Mouse (Mus musculus): Measurements from ENCODE around the gene Prr5. TPM values are rescaled to one million over a fixed set of nuclear protein-coding genes. Genes with fewer than 3 reads are reported as not detected.
"Not testable (repeated sequence)": the region's sequence is repeated elsewhere in the genome, so short reads cannot be mapped to it uniquely, and the experiment has no call there.

The Prr5 gene
- polyA plus RNA-seq, 1 experiment = 8.8 TPM

DNA sequence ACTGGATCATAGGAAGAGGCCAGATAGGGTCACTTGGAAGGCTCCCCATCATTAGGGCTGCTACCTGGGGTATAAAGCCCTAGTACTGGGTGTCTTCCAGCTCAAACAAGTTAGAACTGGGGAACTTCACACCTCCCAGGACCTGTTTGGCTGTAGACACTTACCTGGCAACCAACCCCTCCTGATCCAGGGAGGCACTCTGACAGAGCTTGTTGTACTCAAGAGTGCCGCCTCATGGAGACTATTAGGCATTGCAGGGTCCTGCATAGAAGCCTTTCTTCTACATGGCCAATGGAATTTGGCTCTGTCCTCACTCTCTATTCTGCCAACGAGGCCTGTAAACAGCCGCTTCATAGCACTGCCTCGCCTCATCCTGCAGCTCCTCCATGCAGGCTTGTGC is 32.5 kb downstream of the Prr5 start:
- Histone ChIP-seq H3K4me3 (replicated peaks) (no peak overlapping the region), H3K9me3 (no peaks in the 10 kb centered on the region), H3K36me3 (replicated peaks; ENCODE audit: low read length) (no peaks in the 10 kb centered on the region), H3K4me1 (no peaks in the 10 kb centered on the region), H3K27me3 (replicated peaks) (peaks cover 35% of the 10 kb centered on the region)
- TF ChIP-seq GATA1 (IDR thresholded peaks at IDR 0.05; ENCODE audit: borderline replicate concordance, low read length) = no peak
- TF ChIP-seq FLI1 (IDR thresholded peaks at IDR 0.05; ENCODE audit: low read length) = no peak

DNA sequence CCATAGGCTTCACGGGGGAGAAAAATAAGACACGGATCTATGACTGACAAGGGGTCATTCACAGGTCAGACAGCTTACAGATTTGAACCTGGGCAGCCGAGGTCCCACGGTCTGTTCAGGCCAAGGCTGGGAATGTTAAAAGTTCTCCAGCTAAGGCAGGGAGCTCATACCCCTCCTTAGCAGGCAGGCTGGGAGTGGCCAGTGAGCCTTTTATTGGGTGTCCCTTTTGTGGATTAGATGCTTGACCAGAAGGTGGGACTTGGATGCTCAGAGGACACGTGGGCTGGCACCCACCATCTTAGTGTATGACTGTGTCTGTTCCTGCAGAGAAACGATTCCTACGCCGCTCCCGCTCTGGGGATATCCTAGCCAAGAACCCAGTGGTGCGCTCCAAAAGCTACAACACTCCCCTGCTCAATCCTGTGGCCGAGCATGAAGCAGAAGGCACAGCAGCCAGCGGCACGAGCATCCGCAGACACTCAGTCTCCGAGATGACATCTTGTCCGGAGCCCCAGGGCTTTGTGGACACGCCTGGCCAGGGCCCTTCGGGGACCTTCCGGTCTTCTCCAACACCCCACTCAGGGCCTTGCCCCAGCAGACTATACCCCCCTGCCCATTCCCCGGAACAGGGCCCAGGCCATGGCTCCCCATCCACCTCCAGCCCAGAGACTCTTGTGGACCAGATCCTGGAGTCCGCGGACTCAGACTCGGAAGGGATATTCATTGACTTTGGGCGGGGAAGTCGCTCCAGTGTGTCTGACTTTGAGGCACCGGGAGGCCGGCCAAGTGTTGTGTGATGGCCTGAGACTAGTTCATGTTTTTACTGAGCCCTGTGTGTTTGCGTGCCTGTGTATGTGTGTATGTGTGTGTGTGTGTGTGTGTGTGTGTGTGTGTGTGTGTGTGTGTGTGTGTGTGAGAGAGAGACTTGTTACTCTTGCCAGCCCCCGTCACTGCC is 33.2 kb downstream of the Prr5 start:
- TF ChIP-seq GATA1 (IDR thresholded peaks at IDR 0.05; ENCODE audit: borderline replicate concordance, low read length) (no peak), FLI1 (IDR thresholded peaks at IDR 0.05; ENCODE audit: low read length) (no peak)
- no peak overlapping the region for H3K4me3 ChIP-seq (replicated peaks)
- no peaks in the 10 kb centered on the region for H3K36me3 ChIP-seq (replicated peaks; ENCODE audit: low read length)
- no peaks in the 10 kb centered on the region for H3K9me3 ChIP-seq
- no peaks in the 10 kb centered on the region for H3K4me1 ChIP-seq
- H3K27me3 ChIP-seq (replicated peaks) = peaks cover 37% of the 10 kb centered on the region

DNA sequence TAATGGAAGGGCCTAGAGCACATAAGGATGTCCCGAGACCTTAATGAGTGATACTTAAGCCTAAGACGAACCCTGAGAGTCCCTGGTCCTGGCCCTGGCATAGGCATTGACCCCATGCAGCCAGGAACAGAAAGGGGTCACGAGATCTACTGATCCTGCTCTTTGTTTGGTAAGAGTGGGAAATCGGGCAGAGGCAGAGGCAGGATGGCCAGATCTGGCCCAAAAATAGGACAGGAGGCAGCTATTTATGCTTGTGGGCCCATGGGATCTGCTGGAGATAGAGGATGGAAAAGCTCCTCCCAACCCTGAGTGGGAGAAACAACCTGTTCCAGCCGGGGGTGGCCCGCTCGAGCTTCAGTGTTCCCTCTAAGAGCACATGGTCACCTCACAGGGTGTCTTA is 34.6 kb downstream of the Prr5 start:
- H3K4me1 ChIP-seq = no peaks in the 10 kb centered on the region
- no peaks in the 10 kb centered on the region for H3K36me3 ChIP-seq (replicated peaks; ENCODE audit: low read length)
- no peak overlapping the region for H3K4me3 ChIP-seq (replicated peaks)
- H3K27me3 ChIP-seq (replicated peaks) = peaks cover 37% of the 10 kb centered on the region
- H3K9me3 ChIP-seq = peaks cover 10% of the 10 kb centered on the region
- no peak for TF ChIP-seq FLI1 (IDR thresholded peaks at IDR 0.05; ENCODE audit: low read length)
- no peak for TF ChIP-seq GATA1 (IDR thresholded peaks at IDR 0.05; ENCODE audit: borderline replicate concordance, low read length)

DNA sequence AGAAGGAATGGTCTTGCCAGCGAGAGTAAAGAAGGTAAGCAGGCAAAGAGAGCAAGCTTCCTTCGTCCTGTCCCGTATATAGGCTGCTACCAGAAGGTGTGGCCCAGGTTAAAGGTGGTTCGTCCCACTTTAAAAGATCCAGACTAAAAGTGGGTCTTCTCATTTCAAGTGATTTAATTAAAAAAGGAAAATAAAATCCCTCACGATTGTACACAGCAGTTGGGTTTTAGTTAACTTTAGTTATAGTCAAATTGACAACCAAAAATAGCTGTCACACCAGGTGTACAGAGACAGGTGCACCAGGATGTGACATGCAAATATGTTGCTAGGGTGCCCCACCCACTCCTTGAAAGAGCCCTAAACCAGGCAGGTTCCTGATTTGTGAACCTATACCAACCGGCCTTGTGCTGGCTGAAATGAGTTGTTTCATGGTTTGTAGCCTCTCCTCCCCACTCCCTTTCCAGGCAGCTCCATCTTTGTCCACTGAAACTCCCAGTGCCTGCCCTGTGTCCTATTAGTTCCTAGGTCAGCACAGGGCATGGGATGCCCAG is 36.0 kb downstream of the Prr5 start:
- Histone ChIP-seq H3K4me1 (no peaks in the 10 kb centered on the region), H3K36me3 (replicated peaks; ENCODE audit: low read length) (no peaks in the 10 kb centered on the region), H3K4me3 (replicated peaks) (no peak overlapping the region), H3K9me3 (peaks cover 10% of the 10 kb centered on the region), H3K27me3 (replicated peaks) (peaks cover 44% of the 10 kb centered on the region)
- TF ChIP-seq GATA1 (IDR thresholded peaks at IDR 0.05; ENCODE audit: borderline replicate concordance, low read length) = no peak
- no peak for TF ChIP-seq FLI1 (IDR thresholded peaks at IDR 0.05; ENCODE audit: low read length)

DNA sequence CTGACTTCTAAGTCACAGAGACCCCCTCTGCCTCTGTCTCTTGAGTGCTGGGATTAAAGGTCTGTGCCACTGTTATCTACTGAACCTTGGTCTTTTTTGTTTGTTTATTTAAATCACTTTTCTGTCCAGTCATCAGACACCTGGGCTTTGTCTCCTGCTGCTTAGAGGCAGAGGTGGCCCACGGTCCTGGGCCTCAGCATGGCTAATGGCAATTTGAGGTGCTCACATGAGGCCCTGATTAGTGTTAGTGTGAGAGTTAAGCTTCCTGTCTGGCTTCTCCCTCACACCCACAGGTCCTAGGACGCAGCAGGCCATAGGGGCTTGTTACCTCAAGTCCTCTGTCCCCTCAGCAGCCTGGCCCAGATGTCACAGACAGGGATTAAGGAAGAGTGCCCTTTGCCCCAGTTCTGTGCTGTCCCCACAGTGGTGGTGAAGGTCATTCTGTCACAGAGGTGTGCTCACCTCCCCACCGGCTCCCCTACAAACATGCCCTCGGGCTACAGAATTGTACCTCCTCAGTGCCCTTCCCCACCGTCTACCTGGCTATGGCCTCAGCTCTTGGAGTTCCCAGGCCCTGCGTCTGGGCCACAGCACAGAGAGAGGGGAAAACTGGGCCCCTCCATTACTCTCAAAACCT is 37.7 kb downstream of the Prr5 start:
- Histone ChIP-seq H3K4me1 (no peaks in the 10 kb centered on the region), H3K4me3 (replicated peaks) (no peak overlapping the region), H3K36me3 (replicated peaks; ENCODE audit: low read length) (no peaks in the 10 kb centered on the region), H3K27me3 (replicated peaks) (peaks cover 56% of the 10 kb centered on the region), H3K9me3 (peaks cover 10% of the 10 kb centered on the region)
- no peak for TF ChIP-seq GATA1 (IDR thresholded peaks at IDR 0.05; ENCODE audit: borderline replicate concordance, low read length)
- no peak for TF ChIP-seq FLI1 (IDR thresholded peaks at IDR 0.05; ENCODE audit: low read length)

DNA sequence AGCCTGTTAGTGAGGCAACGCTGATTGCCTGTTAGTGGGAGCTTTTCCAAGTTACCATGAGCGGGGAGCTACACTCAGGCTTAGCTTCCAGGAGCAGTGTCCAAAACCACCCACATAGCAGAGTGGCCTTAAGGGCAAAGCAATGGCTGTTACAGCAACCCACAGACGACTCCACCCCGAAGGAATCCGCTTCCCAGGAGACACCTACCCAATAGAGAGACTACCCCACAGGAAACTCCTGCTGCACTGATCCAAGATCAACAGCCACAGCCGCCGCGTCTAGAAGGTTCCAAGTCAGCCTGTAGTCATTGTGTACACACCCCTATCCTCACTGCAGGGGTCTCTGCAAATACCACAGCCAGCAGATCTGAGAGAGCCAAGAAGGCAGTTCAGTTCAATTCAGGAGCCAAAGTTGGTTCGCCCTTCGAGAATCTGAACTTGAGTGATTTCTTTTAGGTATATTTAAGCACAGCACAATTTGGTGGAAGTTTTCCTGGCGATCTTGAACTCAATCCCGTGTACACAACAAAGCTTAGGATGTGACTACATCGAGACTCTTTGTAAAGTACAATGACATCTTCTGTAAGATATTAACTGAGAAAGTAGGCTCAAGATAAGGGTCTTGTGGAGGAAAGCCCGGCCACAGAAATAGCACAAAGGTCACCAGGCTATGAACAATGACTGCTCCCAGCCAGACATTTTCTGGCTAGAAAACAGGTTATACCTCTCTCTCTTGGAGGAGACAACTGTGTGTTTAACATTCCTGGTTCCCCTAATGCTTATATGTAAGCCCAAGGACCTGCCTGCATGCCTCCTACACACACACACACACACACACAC is 43.4 kb downstream of the Prr5 start:
- TF ChIP-seq FLI1 (IDR thresholded peaks at IDR 0.05; ENCODE audit: low read length) (no peak), GATA1 (IDR thresholded peaks at IDR 0.05; ENCODE audit: borderline replicate concordance, low read length) (no peak)

DNA sequence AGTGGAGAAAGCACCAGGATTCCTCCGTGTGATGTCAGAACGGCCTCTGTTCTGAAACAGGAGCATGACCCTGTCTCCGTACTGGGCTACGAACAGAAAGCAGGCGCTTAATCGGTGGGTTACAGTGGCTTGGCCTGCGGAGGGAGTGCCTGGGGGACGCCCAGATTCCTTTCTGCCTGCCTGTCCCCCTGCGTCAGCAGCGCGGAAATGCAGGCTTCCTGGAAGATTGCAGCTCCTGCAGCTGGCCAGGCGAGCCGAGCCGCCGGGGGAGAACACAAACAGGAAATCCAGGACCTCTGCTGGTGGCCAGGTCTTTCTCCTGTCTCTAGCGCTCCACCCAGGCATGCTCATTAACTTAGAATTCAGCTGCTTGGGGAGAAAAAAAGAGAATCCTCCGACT is 45.3 kb downstream of the Prr5 start:
- Histone ChIP-seq H3K9me3 (no peaks in the 10 kb centered on the region), H3K4me1 (peaks cover 19% of the 10 kb centered on the region), H3K4me3 (replicated peaks) (peak overlapping the region; percentile 84), H3K27me3 (replicated peaks) (peaks cover 65% of the 10 kb centered on the region), H3K36me3 (replicated peaks; ENCODE audit: low read length) (no peaks in the 10 kb centered on the region)
- TF ChIP-seq FLI1 (IDR thresholded peaks at IDR 0.05; ENCODE audit: low read length) = no peak

More for the DNA sequence above, 43.4 kb downstream of the Prr5 start:
- peaks cover 63% of the 10 kb centered on the region for H3K27me3 ChIP-seq (replicated peaks)
- H3K4me1 ChIP-seq = peaks cover 15% of the 10 kb centered on the region
- H3K36me3 ChIP-seq (replicated peaks; ENCODE audit: low read length) = no peaks in the 10 kb centered on the region
- peaks cover 10% of the 10 kb centered on the region for H3K9me3 ChIP-seq
- H3K4me3 ChIP-seq (replicated peaks) = no peak overlapping the region

DNA sequence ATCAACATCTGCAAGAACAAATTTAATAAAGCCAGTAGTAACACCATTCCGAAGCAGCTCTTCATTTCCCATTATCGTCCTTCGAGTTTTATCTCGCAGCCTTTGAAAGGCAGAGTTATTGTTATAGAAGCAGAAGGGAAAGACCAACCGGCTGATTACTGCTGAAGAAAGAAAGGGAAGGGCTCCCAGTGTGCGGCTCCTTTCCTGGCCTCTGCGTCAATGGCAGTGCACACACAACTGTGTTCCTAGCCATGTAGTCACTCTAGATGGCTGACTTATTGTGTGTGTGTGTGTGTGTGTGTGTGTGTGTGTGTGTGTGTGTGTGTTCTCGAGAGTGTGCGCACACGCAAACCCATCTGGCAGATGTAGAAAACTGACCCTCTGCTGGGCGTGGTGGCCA is 45.7 kb downstream of the Prr5 start:
- Histone ChIP-seq H3K36me3 (replicated peaks; ENCODE audit: low read length) (no peaks in the 10 kb centered on the region), H3K27me3 (replicated peaks) (peaks cover 65% of the 10 kb centered on the region), H3K9me3 (no peaks in the 10 kb centered on the region), H3K4me3 (replicated peaks) (peak overlapping the region; percentile 84), H3K4me1 (peaks cover 23% of the 10 kb centered on the region)
- TF ChIP-seq GATA1 (IDR thresholded peaks at IDR 0.05; ENCODE audit: borderline replicate concordance, low read length) (no peak), FLI1 (IDR thresholded peaks at IDR 0.05; ENCODE audit: low read length) (no peak)

DNA sequence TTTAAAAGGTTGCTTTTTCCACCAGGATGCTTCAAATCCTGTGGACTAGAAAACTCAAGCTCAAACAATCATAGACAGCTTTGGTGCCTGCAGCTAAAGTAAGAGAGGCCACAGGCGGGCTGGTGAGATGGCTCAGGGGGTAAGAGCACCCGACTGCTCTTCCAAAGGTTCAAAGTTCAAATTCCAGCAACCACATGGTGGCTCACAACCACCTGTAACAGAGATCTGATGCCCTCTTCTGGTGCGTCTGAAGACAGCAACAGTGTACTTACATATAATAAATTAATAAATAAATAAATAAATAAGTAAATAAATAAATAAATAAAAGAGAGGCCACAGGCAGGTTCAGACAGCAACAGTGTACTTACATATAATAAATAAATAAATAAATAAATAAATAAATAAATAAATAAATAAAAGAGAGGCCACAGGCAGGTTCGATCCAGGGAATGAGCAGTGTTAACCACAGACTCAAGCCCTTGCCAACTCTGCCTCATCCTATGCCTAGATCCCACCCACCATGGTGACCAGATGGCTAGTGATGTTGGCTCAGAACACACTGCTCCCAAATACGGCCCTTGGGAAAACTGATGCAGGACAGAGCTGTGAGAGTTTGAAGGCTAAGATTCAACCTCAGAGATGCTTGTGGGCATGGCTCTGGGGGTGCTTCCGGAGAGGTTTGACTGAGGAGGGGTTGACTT is 48.3 kb downstream of the Prr5 start:
- not testable (repeated sequence) for H3K9me3 ChIP-seq; H3K4me3 ChIP-seq (replicated peaks); H3K36me3 ChIP-seq (replicated peaks; ENCODE audit: low read length)
- Histone ChIP-seq H3K4me1 (peaks cover 30% of the 10 kb centered on the region), H3K27me3 (replicated peaks) (peaks cover 68% of the 10 kb centered on the region)
